Mouse (Mus musculus): ENCODE results near the gene Capns2. TPM values are rescaled to one million over a fixed set of nuclear protein-coding genes. Genes with fewer than 3 reads are reported as not detected.
A peak's percentile ranks its signal among the peaks of the same experiment; 100 is the strongest.

Capns2 gene
- polyA plus RNA-seq (2014; fragmentation: Nextera tagmentation; extraction: Ambion mirVana), result 0.30 TPM in 2 replicates

DNA sequence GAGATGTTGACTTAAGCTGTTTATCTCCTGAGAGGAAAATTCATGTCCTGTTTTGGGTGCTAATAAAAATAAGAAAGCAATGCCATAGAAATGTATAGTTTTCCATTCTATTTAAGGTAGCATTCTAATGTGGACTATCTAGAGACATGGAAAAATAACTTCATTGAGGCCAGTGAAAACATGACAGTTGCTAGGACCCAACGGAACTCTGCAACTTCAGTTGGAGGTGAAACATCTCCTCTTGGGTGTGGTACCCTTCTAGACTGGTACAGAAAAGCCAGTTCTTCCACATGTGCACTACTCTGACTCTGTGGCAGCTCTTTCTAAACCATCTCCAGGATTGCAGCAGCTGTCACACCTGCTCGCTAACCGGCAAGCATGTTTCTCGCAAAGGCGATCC, at the start of gene Capns2:
TSS of gene Capns2 (plus strand) at position 301 of the 400 bp plus-strand sequence.
- Histone ChIP-seq H3K4me1 (replicated peaks; ENCODE audit: control insufficient read depth, insufficient read depth, low read length) (no peaks in the 10 kb centered on the region), H3K36me3 (ENCODE audit: control insufficient read depth, insufficient read depth, low read length) (no peaks in the 10 kb centered on the region), H3K4me3 (ENCODE audit: low read depth, low read length) (no peak within 1 kb of the TSS), H3K27me3 (replicated peaks; ENCODE audit: control insufficient read depth, insufficient read depth, low read length) (no peaks in the 10 kb centered on the region), H3K9ac (ENCODE audit: low read length) (no peak within 1 kb of the TSS), H3K4me2 (ENCODE audit: low read length) (no peak within 1 kb of the TSS), H3K9me3 (ENCODE audit: control insufficient read depth, low read length) (no peaks in the 10 kb centered on the region), H3K27ac (ENCODE audit: low read depth) (no peak within 1 kb of the TSS)
- ATAC-seq (replicated peaks; ENCODE audit: low FRiP score, low TSS enrichment, low read depth) (no peak), DNase-seq (ENCODE audit: low spot score) (no peak)
- 92% methylated on average over 5 of the region's 5 CpGs for WGBS

- WGBS, result 30% methylated on average over 18 of the region's 18 CpGs
- Histone ChIP-seq H3K4me1 (replicated peaks; ENCODE audit: control insufficient read depth, insufficient read depth, low read length) (peaks cover 34% of the 10 kb centered on the region), H3K27ac (ENCODE audit: low read depth) (0 out of 2 replicates have a peak overlapping the region, but pooled peaks have one; percentile 11)
These were observed 47.8 kb upstream of the Capns2 start for GRCm38 (mm10) chr8:92853188-92853983.

GRCm38 (mm10) chr8:92854673-92855072, 46.5 kb upstream of the Capns2 start:
- no peak for DNase-seq (ENCODE audit: low spot score)
- ATAC-seq (replicated peaks; ENCODE audit: low FRiP score, low TSS enrichment, low read depth), result no peak
- WGBS, result 81% methylated on average over 3 of the region's 3 CpGs
- Histone ChIP-seq H3K9ac (ENCODE audit: low read length) (no peak overlapping the region), H3K27me3 (replicated peaks; ENCODE audit: control insufficient read depth, insufficient read depth, low read length) (no peaks in the 10 kb centered on the region), H3K36me3 (ENCODE audit: control insufficient read depth, insufficient read depth, low read length) (peaks cover 5% of the 10 kb centered on the region), H3K4me3 (ENCODE audit: low read depth, low read length) (peak overlapping the region; percentile 48; the same call in 1 of the 2 replicates), H3K4me1 (replicated peaks; ENCODE audit: control insufficient read depth, insufficient read depth, low read length) (peaks cover 34% of the 10 kb centered on the region), H3K4me2 (ENCODE audit: low read length) (peak overlapping the region; percentile 88), H3K27ac (ENCODE audit: low read depth) (no peak overlapping the region), H3K9me3 (ENCODE audit: control insufficient read depth, low read length) (no peaks in the 10 kb centered on the region)

More at GRCm38 (mm10) chr8:92853188-92853983, 47.8 kb upstream of the Capns2 start:
- Histone ChIP-seq H3K27me3 (replicated peaks; ENCODE audit: control insufficient read depth, insufficient read depth, low read length) (no peaks in the 10 kb centered on the region), H3K4me3 (ENCODE audit: low read depth, low read length) (no peak overlapping the region), H3K4me2 (ENCODE audit: low read length) (no peak overlapping the region), H3K9me3 (ENCODE audit: control insufficient read depth, low read length) (no peaks in the 10 kb centered on the region), H3K36me3 (ENCODE audit: control insufficient read depth, insufficient read depth, low read length) (peaks cover 17% of the 10 kb centered on the region), H3K9ac (ENCODE audit: low read length) (no peak overlapping the region)
- no peak for DNase-seq (ENCODE audit: low spot score)
- ATAC-seq (replicated peaks; ENCODE audit: low FRiP score, low TSS enrichment, low read depth), result no peak

GRCm38 (mm10) chr8:92855171-92855894, 45.9 kb upstream of the Capns2 start, which contains the start of gene Lpcat2:
Gene Lpcat2, plus strand, starts transcription at chr8:92855339.
- H3K27ac ChIP-seq (ENCODE audit: low read depth), result no peak within 1 kb of the TSS

DNA sequence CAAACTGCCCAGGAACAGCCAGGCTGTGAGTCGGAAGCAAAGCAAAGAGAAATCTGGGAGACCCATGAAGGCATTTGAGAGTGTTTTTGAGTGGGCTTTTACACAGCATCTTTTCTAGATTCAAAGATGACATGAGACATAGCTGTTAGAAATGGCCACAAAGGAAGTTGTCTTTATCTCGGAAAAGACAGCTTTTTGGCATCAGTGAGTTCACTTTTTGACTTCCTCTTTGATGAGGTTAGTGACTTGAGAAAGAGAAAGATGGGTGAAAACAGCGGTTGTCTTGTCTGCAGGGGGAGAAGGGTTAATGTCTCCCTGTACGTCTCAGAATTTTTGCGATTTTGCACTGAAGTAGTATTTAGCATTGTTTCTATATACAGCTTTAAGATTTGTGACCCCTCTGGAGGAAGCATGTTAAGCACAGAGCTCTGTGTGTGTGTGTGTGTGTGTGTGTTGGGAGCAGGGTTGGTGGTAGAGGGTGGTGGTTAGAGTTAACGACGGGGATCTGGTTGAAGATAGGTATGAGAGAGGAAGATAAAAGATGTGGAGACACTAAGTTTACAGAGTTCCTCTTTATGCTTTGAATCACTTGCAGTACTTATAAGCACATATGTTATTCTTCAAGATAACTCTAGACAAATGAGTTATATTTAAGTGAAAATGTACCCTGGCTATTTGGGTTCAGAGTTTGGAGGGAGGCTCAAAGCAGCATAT, 44.8 kb upstream of the Capns2 start:
- Histone ChIP-seq H3K9ac (ENCODE audit: low read length) (no peak overlapping the region), H3K27me3 (replicated peaks; ENCODE audit: control insufficient read depth, insufficient read depth, low read length) (no peaks in the 10 kb centered on the region), H3K4me1 (replicated peaks; ENCODE audit: control insufficient read depth, insufficient read depth, low read length) (peaks cover 27% of the 10 kb centered on the region), H3K36me3 (ENCODE audit: control insufficient read depth, insufficient read depth, low read length) (no peaks in the 10 kb centered on the region), H3K4me2 (ENCODE audit: low read length) (peak overlapping the region; percentile 88), H3K4me3 (ENCODE audit: low read depth, low read length) (peak overlapping the region; percentile 48; the same call in 1 of the 2 replicates), H3K9me3 (ENCODE audit: control insufficient read depth, low read length) (no peaks in the 10 kb centered on the region), H3K27ac (ENCODE audit: low read depth) (no peak overlapping the region)
- ATAC-seq (replicated peaks; ENCODE audit: low FRiP score, low TSS enrichment, low read depth), result no peak
- DNase-seq (ENCODE audit: low spot score), result no peak
- WGBS, result 72% methylated on average over 7 of the region's 7 CpGs

More at GRCm38 (mm10) chr8:92855171-92855894, 45.9 kb upstream of the Capns2 start, which contains the start of gene Lpcat2:
- Histone ChIP-seq H3K4me2 (ENCODE audit: low read length) (peak within 1 kb of the TSS; percentile 88), H3K9ac (ENCODE audit: low read length) (peak within 1 kb of the TSS; percentile 54), H3K27me3 (replicated peaks; ENCODE audit: control insufficient read depth, insufficient read depth, low read length) (no peaks in the 10 kb centered on the region), H3K36me3 (ENCODE audit: control insufficient read depth, insufficient read depth, low read length) (no peaks in the 10 kb centered on the region), H3K9me3 (ENCODE audit: control insufficient read depth, low read length) (no peaks in the 10 kb centered on the region), H3K4me1 (replicated peaks; ENCODE audit: control insufficient read depth, insufficient read depth, low read length) (peaks cover 34% of the 10 kb centered on the region), H3K4me3 (ENCODE audit: low read depth, low read length) (peak within 1 kb of the TSS; percentile 48)
- WGBS, result under 1% methylated on average over 50 of the region's 50 CpGs
- DNase-seq (ENCODE audit: low spot score), result peak; percentile 83
- peak; percentile 75 for ATAC-seq (replicated peaks; ENCODE audit: low FRiP score, low TSS enrichment, low read depth)

GRCm38 (mm10) chr8:92858475-92859182, 42.6 kb upstream of the Capns2 start:
- Histone ChIP-seq H3K4me2 (ENCODE audit: low read length) (no peak overlapping the region), H3K9me3 (ENCODE audit: control insufficient read depth, low read length) (no peaks in the 10 kb centered on the region), H3K27ac (ENCODE audit: low read depth) (no peak overlapping the region), H3K36me3 (ENCODE audit: control insufficient read depth, insufficient read depth, low read length) (no peaks in the 10 kb centered on the region), H3K4me3 (ENCODE audit: low read depth, low read length) (no peak overlapping the region), H3K9ac (ENCODE audit: low read length) (no peak overlapping the region), H3K27me3 (replicated peaks; ENCODE audit: control insufficient read depth, insufficient read depth, low read length) (no peaks in the 10 kb centered on the region), H3K4me1 (replicated peaks; ENCODE audit: control insufficient read depth, insufficient read depth, low read length) (peaks cover 12% of the 10 kb centered on the region; the same call in 1 of the 2 replicates)
- WGBS, result 90% methylated on average over 14 of the region's 14 CpGs
- ATAC-seq (replicated peaks; ENCODE audit: low FRiP score, low TSS enrichment, low read depth) (no peak), DNase-seq (ENCODE audit: low spot score) (no peak)

- WGBS, result 94% methylated on average over 1 of the region's 1 CpGs
- Histone ChIP-seq H3K27ac (ENCODE audit: low read depth) (no peak overlapping the region), H3K9me3 (ENCODE audit: control insufficient read depth, low read length) (no peaks in the 10 kb centered on the region), H3K9ac (ENCODE audit: low read length) (no peak overlapping the region), H3K4me2 (ENCODE audit: low read length) (no peak overlapping the region), H3K4me1 (replicated peaks; ENCODE audit: control insufficient read depth, insufficient read depth, low read length) (no peaks in the 10 kb centered on the region), H3K36me3 (ENCODE audit: control insufficient read depth, insufficient read depth, low read length) (no peaks in the 10 kb centered on the region), H3K4me3 (ENCODE audit: low read depth, low read length) (no peak overlapping the region), H3K27me3 (replicated peaks; ENCODE audit: control insufficient read depth, insufficient read depth, low read length) (no peaks in the 10 kb centered on the region)
- DNase-seq (ENCODE audit: low spot score) (no peak), ATAC-seq (replicated peaks; ENCODE audit: low FRiP score, low TSS enrichment, low read depth) (no peak)
These were observed 39.2 kb upstream of the Capns2 start for GRCm38 (mm10) chr8:92861977-92862376.

DNA sequence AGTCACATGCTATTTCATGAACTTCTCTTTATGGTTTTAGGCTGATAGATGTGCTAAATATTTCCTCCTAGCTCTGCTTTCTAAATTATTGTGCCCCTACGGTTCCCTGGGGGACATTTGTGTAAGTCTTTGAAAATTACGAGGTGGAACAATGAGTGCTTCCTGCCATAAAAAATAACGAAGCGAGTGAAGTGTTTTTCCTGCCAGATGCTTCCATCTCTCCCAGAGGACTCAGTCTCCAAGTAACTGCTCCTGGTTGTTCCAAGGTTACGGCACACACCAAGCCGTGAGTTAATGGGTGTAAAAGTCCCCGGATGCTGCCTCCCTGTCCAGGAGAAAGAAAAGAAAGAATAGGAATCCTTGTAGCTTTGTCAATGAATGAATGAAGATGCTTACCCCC, 30.9 kb upstream of the Capns2 start:
- DNase-seq (ENCODE audit: low spot score), result no peak
- H3K9me3 ChIP-seq (ENCODE audit: control insufficient read depth, low read length), result no peaks in the 10 kb centered on the region
- no peak overlapping the region for H3K4me2 ChIP-seq (ENCODE audit: low read length)
- no peak for ATAC-seq (replicated peaks; ENCODE audit: low FRiP score, low TSS enrichment, low read depth)
- no peaks in the 10 kb centered on the region for H3K27me3 ChIP-seq (replicated peaks; ENCODE audit: control insufficient read depth, insufficient read depth, low read length)
- 46% methylated on average over 7 of the region's 7 CpGs for WGBS
- H3K4me3 ChIP-seq (ENCODE audit: low read depth, low read length), result no peak overlapping the region
- H3K27ac ChIP-seq (ENCODE audit: low read depth), result no peak overlapping the region
- H3K4me1 ChIP-seq (replicated peaks; ENCODE audit: control insufficient read depth, insufficient read depth, low read length), result no peaks in the 10 kb centered on the region
- no peaks in the 10 kb centered on the region for H3K36me3 ChIP-seq (ENCODE audit: control insufficient read depth, insufficient read depth, low read length)
- H3K9ac ChIP-seq (ENCODE audit: low read length), result no peak overlapping the region

Data from intestine, embryonic 14.5 days (tissue).